Mouse (Mus musculus) myocyte (in vitro differentiated cells): Measurements from ENCODE around the gene Slc25a28.

ENCODE experiments used
- MAX ChIP-seq: IDR thresholded peaks from one replicate; pipeline ENCODE4 v1.6.1; 2011; ENCODE audit warnings: low read depth, mild to moderate bottlenecking, control low read depth
- POLR2A ChIP-seq: IDR thresholded peaks from one replicate; pipeline ENCODE4 v1.6.1; 2011; ENCODE audit warnings: low read depth, mild to moderate bottlenecking, control low read depth, moderate library complexity; ENCODE audit not compliant: insufficient read length
- SRF ChIP-seq: IDR thresholded peaks from one replicate; pipeline ENCODE4 v1.6.1; 2011; ENCODE audit warnings: low read depth; ENCODE audit not compliant: control insufficient read depth, insufficient read length
- TCF3 ChIP-seq: IDR thresholded peaks from one replicate; pipeline ENCODE4 v1.6.1; 2011; ENCODE audit warnings: low read depth, control low read depth; ENCODE audit not compliant: insufficient read length
- USF1 ChIP-seq: IDR thresholded peaks from one replicate; pipeline ENCODE4 v1.6.1; 2011; ENCODE audit warnings: low read depth, mild to moderate bottlenecking, control low read depth, moderate library complexity

DNA sequence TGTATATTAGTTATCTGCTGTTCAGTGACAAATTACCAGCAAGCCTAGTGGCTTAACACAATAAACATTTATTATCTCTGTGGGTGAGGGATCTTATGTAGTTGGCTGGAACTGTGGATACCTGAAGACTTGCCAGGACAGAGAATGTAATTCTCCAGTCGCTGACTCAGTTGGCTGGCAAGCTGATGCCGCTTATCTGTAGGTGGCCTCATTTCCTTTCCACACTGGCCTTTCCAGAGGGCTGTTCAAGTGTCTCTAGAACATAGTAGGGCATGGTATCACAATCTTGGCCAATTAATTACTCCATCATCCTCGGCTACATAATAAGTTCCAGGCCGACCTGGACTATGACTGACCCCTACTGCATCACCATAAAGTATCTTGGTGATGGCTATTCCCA, 6.9 kb upstream of the Slc25a28 start:
- TF ChIP-seq POLR2A (no peak), MAX (no peak), TCF3 (no peak), SRF (no peak), USF1 (no peak)
